10 mouse cellular contexts compared by ENCODE assay signal in the genomic region with DNA sequence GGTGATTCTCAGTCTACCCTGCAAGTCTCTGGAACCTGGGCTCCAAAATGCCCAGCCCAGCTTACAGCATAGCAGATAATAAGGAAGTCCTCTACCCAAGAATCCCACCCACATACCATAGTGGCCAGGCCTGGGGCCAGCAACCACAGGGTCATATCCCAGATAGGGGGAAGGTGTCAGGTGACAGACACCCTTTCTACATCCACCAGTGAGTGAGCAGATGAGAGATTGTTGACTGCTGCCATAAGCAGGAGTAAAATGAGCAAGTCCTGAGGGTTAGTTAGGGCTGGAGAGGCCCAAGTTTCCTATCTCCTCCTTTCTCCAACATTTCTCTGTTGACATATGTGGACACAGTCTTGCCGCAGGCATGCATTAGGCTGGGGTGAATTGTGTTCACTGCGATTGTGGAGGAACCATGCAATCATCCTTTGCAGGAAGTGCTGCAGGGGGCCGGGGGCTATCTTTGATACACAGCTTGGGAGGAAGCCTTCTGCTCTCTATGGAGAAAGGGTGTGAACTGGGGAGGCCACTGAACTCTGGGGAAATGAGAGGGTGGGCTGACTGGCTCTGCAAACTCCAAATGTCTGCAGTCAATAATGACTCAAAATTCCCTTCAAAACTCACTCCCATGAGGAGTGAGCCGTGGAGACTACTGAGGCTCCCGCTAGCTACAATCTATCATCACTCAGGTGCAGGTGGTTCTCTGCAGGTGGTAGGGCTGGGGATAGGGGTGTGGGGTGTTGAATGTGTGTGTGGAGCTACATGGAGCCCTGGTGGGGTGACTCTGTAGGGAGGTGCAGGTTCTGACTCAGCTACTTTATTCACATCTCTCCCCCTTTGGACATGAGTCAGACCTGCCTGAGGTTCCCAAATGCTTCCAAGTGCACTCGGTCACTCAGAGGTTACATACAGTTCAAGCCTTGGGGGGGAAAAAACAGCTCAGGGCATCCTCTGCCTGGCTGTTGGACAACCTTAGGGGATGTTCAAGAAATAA. TPM values are rescaled to one million over a fixed set of nuclear protein-coding genes. Genes with fewer than 3 reads are reported as not detected.
A peak's percentile ranks its signal among the peaks of the same experiment; 100 is the strongest.
DNase-seq lines count a peak whose midpoint lies in the region; ATAC-seq lines count a peak whose summit lies in the region.
"Had no signal": no experiment of that assay in that cellular context is flagged by ENCODE, and none has a peak within 500 bp of the region (broad histone marks: within the 10 kb centered on the region; RNA-seq: fewer than 3 reads in every experiment).

No protein-coding gene starts in this region.

- H3K4me2 ChIP-seq in heart, embryonic 16.5 days (ENCODE audit: low read depth, low read length) = peak overlapping the region; percentile 17
- peak overlapping the region; percentile 58 for H3K4me2 ChIP-seq in liver, embryonic 12.5 days
- H3K4me2 ChIP-seq in stomach, embryonic 16.5 days (ENCODE audit: low read depth, low read length) = no peak overlapping the region

- peak overlapping the region; percentile 35; the same call in 1 of the 2 replicates for H3K9ac ChIP-seq in heart, embryonic 16.5 days (ENCODE audit: low read length)
- H3K9ac ChIP-seq in liver, embryonic 12.5 days = no peak overlapping the region
- no peak overlapping the region for H3K9ac ChIP-seq in stomach, embryonic 16.5 days (ENCODE audit: low read length)

- WGBS in heart, embryonic 16.5 days = 45% methylated on average over 6 of the region's 6 CpGs
- WGBS in liver, embryonic 12.5 days (ENCODE audit: insufficient replicate concordance) = 28% methylated on average over 6 of the region's 6 CpGs
- 63% methylated on average over 6 of the region's 6 CpGs for WGBS in stomach, embryonic 16.5 days

- no peaks in the 10 kb centered on the region for H3K36me3 ChIP-seq in heart, embryonic 16.5 days (ENCODE audit: control insufficient read depth, insufficient read depth)
- H3K36me3 ChIP-seq in liver, embryonic 12.5 days = no peaks in the 10 kb centered on the region
- H3K36me3 ChIP-seq in stomach, embryonic 16.5 days (ENCODE audit: control insufficient read depth, insufficient read depth, low read length) = no peaks in the 10 kb centered on the region
- H3K36me3 ChIP-seq: hindbrain, embryonic 10.5 days had no signal

- no peaks in the 10 kb centered on the region for H3K9me3 ChIP-seq in heart, embryonic 16.5 days (replicated peaks; ENCODE audit: control insufficient read depth, low read length)
- no peaks in the 10 kb centered on the region for H3K9me3 ChIP-seq in liver, embryonic 12.5 days (replicated peaks)
- H3K9me3 ChIP-seq in stomach, embryonic 16.5 days (replicated peaks; ENCODE audit: control insufficient read depth, low read length) = no peaks in the 10 kb centered on the region; the same call in 1 of the 2 replicates
- H3K9me3 ChIP-seq: hindbrain, embryonic 10.5 days had no signal

- DNase-seq in heart, postnatal 14 days = no peak
- peak; percentile 72 for DNase-seq in MEL-GATA-1-ER (ENCODE audit: extremely low read depth, low read depth)
- DNase-seq in right cerebral cortex, postnatal 4 days = no peak
- DNase-seq in frontal cortex, postnatal 10 days (ENCODE audit: low spot score in 2 of 2) = no peak
- no peak for DNase-seq in adrenal gland, postnatal 14 days
- DNase-seq: layer of hippocampus, adult 9-11 months had no signal

- H3K4me1 ChIP-seq in heart, embryonic 16.5 days (ENCODE audit: control insufficient read depth, insufficient read depth, low read length) = peaks cover 7% of the 10 kb centered on the region
- peaks cover 57% of the 10 kb centered on the region for H3K4me1 ChIP-seq in liver, embryonic 12.5 days
- H3K4me1 ChIP-seq in stomach, embryonic 16.5 days (ENCODE audit: control insufficient read depth, insufficient read depth, low read length) = peaks cover 3% of the 10 kb centered on the region; the same call in 1 of the 2 replicates

- peak overlapping the region; percentile 30; the same call in 1 of the 2 replicates for H3K4me3 ChIP-seq in heart, embryonic 16.5 days (ENCODE audit: low read length)
- peak overlapping the region; percentile 39 for H3K4me3 ChIP-seq in liver, embryonic 12.5 days
- 0 out of 2 replicates have a peak overlapping the region, but pooled peaks have one; percentile 16 for H3K4me3 ChIP-seq in stomach, embryonic 16.5 days (replicated peaks; ENCODE audit: low read length)
- H3K4me3 ChIP-seq: hindbrain, embryonic 10.5 days had no signal

- no peak overlapping the region; the same call in 1 of the 2 replicates for H3K27ac ChIP-seq in heart, embryonic 16.5 days (ENCODE audit: low read length)
- H3K27ac ChIP-seq in liver, embryonic 12.5 days = peak overlapping the region; percentile 68
- H3K27ac ChIP-seq in stomach, embryonic 16.5 days (ENCODE audit: low read length) = peak overlapping the region; percentile 31; the same call in 1 of the 2 replicates
- H3K27ac ChIP-seq: hindbrain, embryonic 10.5 days had no signal

- peak; percentile 44; the same call in 1 of the 2 replicates for ATAC-seq in heart, embryonic 16.5 days (replicated peaks; ENCODE audit: extremely low read depth, insufficient read depth, low FRiP score)
- peak; percentile 57 for ATAC-seq in liver, embryonic 12.5 days
- peak; percentile 55; the same call in 1 of the 2 replicates for ATAC-seq in stomach, embryonic 16.5 days (ENCODE audit: insufficient read depth, low FRiP score)

- intact Hi-C loops in heart, postnatal 14 days (cut with DNase I) = no loop called here

- no peaks in the 10 kb centered on the region for H3K27me3 ChIP-seq in heart, embryonic 16.5 days (ENCODE audit: control insufficient read depth, insufficient read depth, low read length)
- H3K27me3 ChIP-seq in liver, embryonic 12.5 days (replicated peaks) = no peaks in the 10 kb centered on the region
- H3K27me3 ChIP-seq in stomach, embryonic 16.5 days (ENCODE audit: control insufficient read depth, insufficient read depth, low read length) = no peaks in the 10 kb centered on the region

RNA-seq across cellular contexts. Expression of gene Itgb2, which starts 1.3 kb away (rescaled TPM):
- polyA plus RNA-seq in heart, embryonic 16.5 days (2015; fragmentation: Nextera tagmentation; extraction: Ambion mirVana) = 4.7 and 8.7 TPM in 2 replicates
- 1 to 10 TPM; 5.4 to 9.0 TPM for total RNA-seq in heart, postnatal 14 days (2021)
- 13.5 and 13.9 TPM in 2 replicates for polyA plus RNA-seq in liver, embryonic 12.5 days (2016; fragmentation: Nextera tagmentation; extraction: Ambion mirVana)
- polyA plus RNA-seq in stomach, embryonic 16.5 days (2015; fragmentation: Nextera tagmentation; extraction: Ambion mirVana) = 6.7 and 8.3 TPM in 2 replicates
- total RNA-seq in adrenal gland, postnatal 14 days (2021) = 5.8 and 16.0 TPM in 2 replicates

RNA-seq across cellular contexts. Expression of gene Fam207a, which starts 15.7 kb away (rescaled TPM):
- polyA plus RNA-seq in heart, embryonic 16.5 days (2015; fragmentation: Nextera tagmentation; extraction: Ambion mirVana) = 23.2 and 24.5 TPM in 2 replicates
- total RNA-seq in heart, postnatal 14 days (2021) = 1 to 10 TPM; 9.6 TPM
- 32.7 and 33.7 TPM in 2 replicates for polyA plus RNA-seq in liver, embryonic 12.5 days (2016; fragmentation: Nextera tagmentation; extraction: Ambion mirVana)
- polyA plus RNA-seq in stomach, embryonic 16.5 days (2015; fragmentation: Nextera tagmentation; extraction: Ambion mirVana) = 29.7 and 31.0 TPM in 2 replicates
- total RNA-seq in adrenal gland, postnatal 14 days (2021) = 21.6 and 27.2 TPM in 2 replicates

RNA-seq across cellular contexts. Expression of gene Pttg1ip, which starts 50.2 kb away (rescaled TPM):
- 127 and 132 TPM in 2 replicates for polyA plus RNA-seq in heart, embryonic 16.5 days (2015; fragmentation: Nextera tagmentation; extraction: Ambion mirVana)
- total RNA-seq in heart, postnatal 14 days (2021) = 100 to 1,000 TPM; 128 to 132 TPM
- 68.8 and 72.8 TPM in 2 replicates for polyA plus RNA-seq in liver, embryonic 12.5 days (2016; fragmentation: Nextera tagmentation; extraction: Ambion mirVana)
- 210 and 244 TPM in 2 replicates for polyA plus RNA-seq in stomach, embryonic 16.5 days (2015; fragmentation: Nextera tagmentation; extraction: Ambion mirVana)
- total RNA-seq in adrenal gland, postnatal 14 days (2021) = 168 and 172 TPM in 2 replicates
